Mouse (Mus musculus) brain, embryonic 18.5 days (tissue): Measurements from ENCODE around the gene Nit1.

Source experiments
- DNase-seq: peaks from one replicate; pipeline ENCODE4 v3.0.0-alpha.2; 2012; ENCODE audit warnings: low read depth, low spot score

Gene Nit1

GRCm38 (mm10) chr1:171345225-171346094 is at the start of gene Nit1, which contains the start of gene Pfdn2:
Nit1 (minus strand) TSS chr1:171345646.
Pfdn2 (plus strand) TSS chr1:171345670.
- DNase-seq = peak; percentile 76

DNA sequence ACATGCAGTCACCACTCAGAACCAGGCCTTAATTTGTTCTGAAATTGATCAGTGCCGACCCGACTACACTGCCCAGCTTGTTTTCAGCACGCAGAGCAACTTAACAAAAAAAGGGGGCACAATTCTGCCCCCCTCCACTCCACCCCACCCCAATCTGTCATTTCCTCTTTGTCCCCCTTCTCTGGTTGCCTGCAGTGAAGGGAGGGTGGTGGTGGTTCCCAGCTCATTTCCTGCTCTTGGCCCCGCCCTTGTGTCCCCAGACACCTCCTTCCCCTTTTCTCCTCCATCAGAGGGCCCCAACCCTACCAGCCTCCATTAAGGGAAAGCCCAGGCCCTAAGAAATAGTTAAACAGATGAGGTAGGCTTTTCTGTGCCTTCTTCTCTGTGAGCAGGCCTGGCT is 44.7 kb upstream of the Nit1 start:
- DNase-seq = no peak

GRCm38 (mm10) chr1:171388376-171389102 is 43.1 kb upstream of the Nit1 start, which contains the start of gene Arhgap30:
Arhgap30 (plus strand) TSS chr1:171388954.
- DNase-seq = no peak

DNA sequence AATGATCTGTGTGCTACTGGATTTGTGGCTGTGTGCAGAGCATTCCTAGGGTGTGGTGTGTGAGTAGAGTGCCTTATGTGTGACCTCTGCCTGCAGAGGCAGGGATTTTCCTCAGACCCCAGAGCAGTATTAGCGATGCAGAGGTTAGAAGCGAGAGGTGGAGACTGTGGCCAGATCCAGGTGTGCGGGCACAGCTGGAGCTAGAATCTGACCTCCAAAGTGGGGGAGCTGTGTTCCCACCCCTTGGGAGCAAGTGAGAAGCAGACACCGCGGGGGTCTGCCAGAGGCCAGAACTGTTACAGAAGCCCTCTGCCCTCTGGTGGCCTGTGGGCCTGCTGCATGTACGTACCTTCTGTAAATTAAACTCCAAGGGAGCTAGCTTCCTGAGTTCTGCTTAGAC is 41.7 kb upstream of the Nit1 start:
- no peak for DNase-seq

- DNase-seq = no peak
These were observed 39.7 kb upstream of the Nit1 start for GRCm38 (mm10) chr1:171385171-171385570.

GRCm38 (mm10) chr1:171384361-171384760 is 38.9 kb upstream of the Nit1 start:
- DNase-seq = no peak

DNA sequence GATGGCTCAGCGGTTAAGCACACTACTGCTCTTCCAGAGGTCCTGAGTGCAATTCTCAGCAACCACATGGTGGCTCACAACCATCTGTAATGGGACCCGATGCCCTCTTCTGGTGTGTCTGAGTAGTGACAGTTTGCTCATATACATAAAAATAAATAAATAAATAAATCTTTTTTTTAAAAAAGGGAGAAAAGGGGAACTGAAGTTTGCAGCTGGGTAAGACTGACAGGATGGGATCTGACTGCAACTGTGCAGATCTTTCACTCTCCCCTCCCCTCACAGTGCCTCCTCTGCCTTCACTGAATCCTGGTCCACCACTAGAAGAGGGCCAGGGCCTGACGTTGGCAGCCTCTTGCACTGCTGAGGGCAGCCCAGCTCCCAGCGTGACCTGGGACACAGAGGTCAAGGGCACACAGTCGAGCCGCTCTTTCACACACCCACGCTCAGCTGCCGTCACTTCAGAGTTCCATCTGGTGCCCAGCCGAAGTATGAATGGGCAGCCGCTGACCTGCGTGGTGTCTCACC is 36.7 kb upstream of the Nit1 start:
- no peak for DNase-seq

DNA sequence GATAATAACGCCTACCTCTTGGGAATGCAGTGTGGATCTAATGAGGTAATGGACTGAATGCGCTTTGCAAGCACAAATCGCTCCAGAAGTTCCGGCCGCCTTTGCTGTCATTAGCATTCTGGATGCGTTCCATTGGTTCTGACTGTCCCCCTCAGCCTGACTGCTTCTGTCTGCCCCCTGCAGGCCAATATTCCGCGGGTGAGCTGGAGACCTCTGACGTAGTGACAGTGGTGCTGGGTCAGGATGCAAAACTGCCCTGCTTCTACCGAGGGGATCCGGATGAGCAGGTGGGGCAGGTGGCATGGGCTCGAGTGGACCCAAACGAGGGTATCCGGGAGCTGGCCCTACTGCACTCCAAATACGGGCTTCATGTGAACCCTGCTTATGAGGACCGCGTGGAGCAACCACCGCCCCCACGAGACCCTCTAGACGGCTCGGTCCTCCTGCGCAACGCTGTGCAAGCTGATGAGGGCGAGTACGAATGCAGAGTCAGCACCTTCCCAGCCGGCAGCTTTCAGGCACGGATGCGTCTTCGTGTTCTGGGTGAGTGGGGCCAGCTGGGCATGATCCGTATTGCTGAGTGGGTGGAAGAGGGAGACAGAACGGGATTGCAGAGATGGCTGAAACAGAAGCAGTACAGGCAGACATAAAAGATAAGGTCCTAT is 34.6 kb upstream of the Nit1 start:
- DNase-seq = peak; percentile 50

DNA sequence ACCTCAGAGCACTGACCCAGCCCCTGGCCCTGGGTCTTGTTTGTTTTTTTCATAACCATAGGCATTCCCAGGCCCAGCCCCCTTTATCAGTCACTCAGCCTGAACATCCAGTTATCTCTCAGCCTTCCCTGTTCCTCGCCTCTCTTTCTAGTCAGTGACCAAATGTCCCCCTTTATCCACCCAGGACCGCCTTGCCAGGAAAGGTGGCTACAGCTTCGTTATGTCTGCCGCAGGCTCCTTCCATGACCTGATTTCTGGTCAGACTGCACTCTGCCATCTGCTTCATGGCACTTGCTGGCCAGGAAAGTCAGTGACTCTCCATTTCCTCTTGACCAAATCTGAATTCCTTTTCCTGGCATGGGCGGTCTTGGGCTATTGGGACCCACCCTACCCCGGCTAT is 32.9 kb upstream of the Nit1 start:
- no peak for DNase-seq

DNA sequence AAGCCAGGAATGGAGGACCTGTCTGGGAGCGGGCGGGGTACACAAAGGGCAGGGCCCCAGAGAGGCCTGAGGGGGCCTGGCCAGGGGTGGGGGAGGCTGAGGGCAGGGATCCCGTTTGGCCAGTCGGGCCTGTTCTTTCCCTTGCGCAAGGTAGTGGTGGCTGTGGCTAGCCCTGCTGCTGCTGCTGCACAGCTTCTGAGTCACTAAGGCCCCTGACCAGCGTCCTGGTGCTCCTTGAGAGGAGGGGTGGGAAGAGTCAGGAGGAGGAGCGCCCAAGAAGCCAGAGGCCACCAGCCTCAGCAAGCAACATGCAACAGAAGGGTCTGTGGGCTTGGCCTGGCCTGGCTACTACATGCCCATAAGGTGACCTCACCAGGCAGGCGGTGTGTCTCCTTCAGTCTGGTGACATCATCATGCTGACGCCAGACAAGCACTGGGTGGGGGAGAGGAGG is 30.2 kb upstream of the Nit1 start:
- DNase-seq = no peak

GRCm38 (mm10) chr1:171373946-171374345 is 28.5 kb upstream of the Nit1 start:
- no peak for DNase-seq

- no peak for DNase-seq
These were observed 27.4 kb upstream of the Nit1 start for GRCm38 (mm10) chr1:171372880-171373279.

GRCm38 (mm10) chr1:171369845-171370556 is 24.6 kb upstream of the Nit1 start, which contains the start of gene Nectin4:
Nectin4 (plus strand) TSS chr1:171370099.
- no peak for DNase-seq

GRCm38 (mm10) chr1:171365934-171366333 is 20.5 kb upstream of the Nit1 start:
- DNase-seq = no peak

- peak; percentile 74 for DNase-seq
These were observed 16.0 kb upstream of the Nit1 start for GRCm38 (mm10) chr1:171361106-171362103.

DNA sequence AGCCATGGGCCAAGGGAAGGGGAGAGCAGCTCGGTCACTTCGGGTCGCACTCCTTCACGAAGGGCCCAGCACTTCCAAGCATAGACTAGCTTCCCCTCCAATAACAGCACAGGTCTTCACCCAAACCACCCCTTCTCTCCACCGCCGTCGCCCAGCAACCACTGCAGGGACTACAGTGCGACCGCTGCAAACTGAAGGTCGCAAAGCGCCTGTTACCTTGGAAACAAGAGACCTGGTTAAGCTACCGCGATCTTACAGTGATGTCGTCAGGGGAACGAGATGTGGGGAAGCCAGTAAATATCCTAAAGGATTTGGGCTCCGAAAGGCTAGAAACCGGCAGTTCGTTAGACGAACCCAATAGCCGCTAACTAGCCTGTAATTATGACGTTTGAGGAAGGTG is 15.2 kb upstream of the Nit1 start, which contains the start of gene Klhdc9:
Gene Klhdc9 (minus strand): TSS at position 143 of the 400 bp plus-strand sequence.
- peak; percentile 92 for DNase-seq

- no peak for DNase-seq
These were observed 14.8 kb upstream of the Nit1 start for GRCm38 (mm10) chr1:171360253-171360652.

DNA sequence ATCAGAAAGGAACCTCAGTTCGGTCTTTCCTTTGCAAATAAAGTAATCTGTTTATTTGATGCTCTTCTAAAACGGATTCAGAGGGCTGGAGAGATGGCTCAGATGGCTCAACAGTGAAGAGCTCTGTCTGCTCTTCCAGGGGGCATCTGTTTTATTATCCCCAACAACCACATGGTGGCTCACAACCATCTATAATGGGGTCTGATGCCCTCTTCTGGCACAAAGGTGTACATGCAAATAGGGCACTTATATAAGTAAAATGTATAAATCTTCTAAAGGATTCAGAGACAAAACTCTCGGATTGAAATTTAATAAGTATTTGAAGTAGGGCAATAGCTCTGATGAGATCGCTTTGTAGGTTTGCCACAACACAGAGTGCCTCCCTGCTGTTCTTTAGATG is 13.0 kb upstream of the Nit1 start:
- no peak for DNase-seq

- no peak for DNase-seq
These were observed 11.4 kb upstream of the Nit1 start for GRCm38 (mm10) chr1:171356814-171357213.
